Mouse (Mus musculus) midbrain, embryonic 15.5 days (tissue): ENCODE measurements around the gene Ptp4a2. TPM values are rescaled to one million over a fixed set of nuclear protein-coding genes. Genes with fewer than 3 reads are reported as not detected.

Experiments used
- ATAC-seq: fragments of 200-750 bp; cut with Nextera tagmentation; replicated peaks from 2 replicates; pipeline ENCODE4 v1.8.0; 2017; ENCODE audit warnings: moderate TSS enrichment
- H3K27ac ChIP-seq: fragments of 300-500 bp; sonication (generic); 2 replicates; pipeline ENCODE4 v1.5.1; 2015; ENCODE audit warnings: mild to moderate bottlenecking, inconsistent platforms
- H3K27me3 ChIP-seq: fragments of 300-500 bp; sonication (generic); replicated peaks from 2 replicates; pipeline ENCODE4 v1.6.1; 2015; ENCODE audit warnings: inconsistent platforms
- H3K36me3 ChIP-seq: fragments of 300-500 bp; sonication (generic); replicated peaks from 2 replicates; pipeline ENCODE4 v1.6.1; 2015; ENCODE audit warnings: inconsistent platforms
- H3K4me1 ChIP-seq: fragments of 300-500 bp; sonication (generic); 2 replicates; pipeline ENCODE4 v1.6.1; 2015; ENCODE audit warnings: inconsistent platforms
- H3K4me2 ChIP-seq: fragments of 300-500 bp; sonication (generic); 2 replicates; pipeline ENCODE4 v1.6.1; 2015; ENCODE audit warnings: inconsistent platforms, mild to moderate bottlenecking, moderate library complexity
- H3K4me3 ChIP-seq: fragments of 300-500 bp; sonication (generic); 2 replicates; pipeline ENCODE4 v1.5.1; 2015; ENCODE audit warnings: mild to moderate bottlenecking, inconsistent platforms
- H3K9ac ChIP-seq: fragments of 300-500 bp; sonication (generic); 2 replicates; pipeline ENCODE4 v1.6.1; 2015; ENCODE audit warnings: mild to moderate bottlenecking, inconsistent platforms
- H3K9me3 ChIP-seq: fragments of 300-500 bp; sonication (generic); 2 replicates; pipeline ENCODE4 v1.6.1; 2016; ENCODE audit warnings: inconsistent platforms
- WGBS: fragments of 180-500 bp; shearing (Covaris S2); methylation state at CpG from one replicate; pipeline ENCODE4 v1.1.7; 2015; ENCODE audit warnings: mixed read lengths; 5-methylcytosine and 5-hydroxymethylcytosine counted together
- polyA plus RNA-seq: library from polyadenylated mRNA; unstranded; fragments of >200 nt; fragmentation: Nextera tagmentation; extraction: Ambion mirVana; gene quantifications from 2 replicates; pipeline ENCODE4 v1.2.1, GENCODE M21; 2015

Ptp4a2 gene
- polyA plus RNA-seq, 1 experiment from 2014 or later = 220 TPM

- Histone ChIP-seq H3K36me3 (no peaks in the 10 kb centered on the region), H3K4me3 (no peak overlapping the region), H3K27me3 (no peaks in the 10 kb centered on the region), H3K4me1 (peaks cover 12% of the 10 kb centered on the region), H3K4me2 (no peak overlapping the region), H3K27ac (no peak overlapping the region), H3K9me3 (no peaks in the 10 kb centered on the region), H3K9ac (no peak overlapping the region)
- 91% methylated on average over 5 of the region's 5 CpGs for WGBS
- ATAC-seq = no peak
These were observed 27.5 kb upstream of the Ptp4a2 start for GRCm38 (mm10) chr4:129783506-129783905.

DNA sequence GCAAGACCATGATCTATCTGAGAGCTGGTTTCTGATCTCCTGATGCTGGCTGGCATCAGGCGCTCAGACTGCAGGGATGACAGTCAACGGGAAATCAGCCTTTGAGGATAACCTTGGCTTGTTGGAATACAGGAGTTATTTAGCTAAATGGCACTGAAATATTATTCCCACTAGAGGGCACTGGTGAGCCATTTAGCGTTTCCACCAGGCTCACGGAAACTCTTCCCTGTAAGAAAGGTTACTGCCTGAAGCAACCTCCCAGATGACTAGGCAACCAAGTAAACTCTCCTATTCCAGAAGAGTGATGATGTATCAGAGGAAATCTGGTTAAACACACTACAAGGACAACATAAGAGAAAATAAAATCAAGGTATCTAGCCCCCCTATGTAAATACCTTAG, 25.8 kb upstream of the Ptp4a2 start:
- H3K27ac ChIP-seq = no peak overlapping the region
- WGBS = 2% methylated on average over 4 of the region's 4 CpGs
- no peaks in the 10 kb centered on the region for H3K36me3 ChIP-seq
- no peak overlapping the region for H3K9ac ChIP-seq
- H3K9me3 ChIP-seq = no peaks in the 10 kb centered on the region
- peaks cover 12% of the 10 kb centered on the region for H3K4me1 ChIP-seq
- no peaks in the 10 kb centered on the region for H3K27me3 ChIP-seq
- no peak overlapping the region for H3K4me2 ChIP-seq
- no peak overlapping the region for H3K4me3 ChIP-seq
- ATAC-seq = no peak

GRCm38 (mm10) chr4:129788693-129789092, 22.3 kb upstream of the Ptp4a2 start:
- Histone ChIP-seq H3K4me1 (peaks cover 12% of the 10 kb centered on the region), H3K9ac (no peak overlapping the region), H3K27ac (no peak overlapping the region), H3K9me3 (no peaks in the 10 kb centered on the region), H3K4me2 (no peak overlapping the region), H3K27me3 (no peaks in the 10 kb centered on the region), H3K36me3 (no peaks in the 10 kb centered on the region), H3K4me3 (no peak overlapping the region)
- no peak for ATAC-seq
- WGBS = 73% methylated on average over 8 of the region's 8 CpGs

GRCm38 (mm10) chr4:129789635-129790034, 21.4 kb upstream of the Ptp4a2 start:
- 90% methylated on average over 2 of the region's 2 CpGs for WGBS
- no peaks in the 10 kb centered on the region for H3K36me3 ChIP-seq
- ATAC-seq = no peak
- H3K4me2 ChIP-seq = no peak overlapping the region
- H3K4me1 ChIP-seq = peaks cover 12% of the 10 kb centered on the region
- no peak overlapping the region for H3K27ac ChIP-seq
- no peak overlapping the region for H3K9ac ChIP-seq
- H3K9me3 ChIP-seq = no peaks in the 10 kb centered on the region
- H3K27me3 ChIP-seq = no peaks in the 10 kb centered on the region
- H3K4me3 ChIP-seq = no peak overlapping the region

DNA sequence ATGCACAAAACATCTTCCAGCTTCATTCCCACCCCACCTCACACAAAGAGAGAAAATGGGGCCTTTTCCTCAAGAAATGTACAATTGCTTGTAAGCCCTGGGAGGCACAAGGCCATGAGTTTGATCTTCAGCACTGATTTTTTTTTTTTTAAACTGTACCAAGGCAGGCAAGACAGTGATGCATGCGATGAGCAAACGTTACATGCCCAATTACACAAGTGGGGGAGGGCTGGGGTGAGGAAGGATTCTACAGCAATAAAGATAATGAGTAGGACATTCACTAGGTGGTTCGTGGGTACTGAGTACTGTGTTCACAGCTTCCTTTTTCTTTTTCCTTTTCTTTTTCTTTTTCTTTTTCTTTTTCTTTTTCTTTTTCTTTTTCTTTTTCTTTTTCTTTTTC, 20.5 kb upstream of the Ptp4a2 start:
- 72% methylated on average over 3 of the region's 3 CpGs for WGBS
- Histone ChIP-seq H3K9ac (no peak overlapping the region), H3K4me2 (no peak overlapping the region), H3K27me3 (no peaks in the 10 kb centered on the region), H3K27ac (no peak overlapping the region), H3K4me1 (peaks cover 18% of the 10 kb centered on the region), H3K9me3 (no peaks in the 10 kb centered on the region), H3K4me3 (no peak overlapping the region), H3K36me3 (no peaks in the 10 kb centered on the region)
- no peak for ATAC-seq

DNA sequence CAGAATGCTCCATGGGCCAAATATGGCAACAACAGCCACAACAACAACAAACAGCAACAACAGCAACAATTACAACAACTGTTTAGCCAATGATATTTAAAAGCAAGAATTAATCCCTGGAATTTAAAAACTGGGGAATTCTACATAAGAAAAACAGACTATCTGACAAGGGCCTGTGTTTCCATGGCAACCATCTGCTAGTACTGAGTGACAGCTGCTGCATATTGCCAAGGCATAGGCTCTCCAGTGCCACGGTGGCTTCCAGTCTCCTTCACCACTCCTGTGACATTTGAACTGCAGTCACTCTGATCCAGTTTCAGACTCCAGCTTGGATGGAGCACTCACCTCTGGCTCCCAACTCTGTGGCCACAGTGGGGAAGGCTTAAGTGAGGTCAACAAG, 19.6 kb upstream of the Ptp4a2 start:
- Histone ChIP-seq H3K9ac (no peak overlapping the region), H3K4me1 (peaks cover 24% of the 10 kb centered on the region), H3K4me2 (no peak overlapping the region), H3K27me3 (no peaks in the 10 kb centered on the region), H3K9me3 (no peaks in the 10 kb centered on the region), H3K27ac (peak overlapping the region; percentile 72), H3K4me3 (no peak overlapping the region), H3K36me3 (no peaks in the 10 kb centered on the region)
- WGBS = 0% methylated on average over 1 of the region's 1 CpGs
- no peak for ATAC-seq

DNA sequence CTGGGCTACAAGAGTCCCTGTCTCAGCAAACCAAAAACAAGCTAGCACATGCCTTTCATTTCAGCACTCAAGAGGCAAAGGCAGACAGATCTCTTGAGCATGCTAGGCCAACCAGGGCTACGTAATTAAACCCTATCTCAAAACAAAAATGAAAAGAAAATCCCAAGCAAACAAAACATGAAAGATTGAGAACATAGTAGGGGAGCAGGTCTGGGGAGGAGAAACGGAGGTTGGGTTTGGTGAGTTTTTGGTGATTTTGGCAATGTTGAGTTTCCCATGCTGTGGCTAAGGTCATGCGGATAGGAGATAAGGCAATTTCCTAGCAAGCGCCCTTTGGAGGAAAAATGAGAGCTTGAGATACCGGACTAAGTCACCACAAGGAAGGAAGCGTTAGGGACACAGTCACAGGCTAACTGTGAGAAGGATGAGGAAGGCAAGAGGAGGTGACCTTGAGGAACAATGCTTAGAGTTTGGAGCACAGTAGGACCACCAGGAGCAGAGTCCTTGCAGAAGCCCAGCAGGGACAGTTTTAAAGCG, 18.3 kb upstream of the Ptp4a2 start:
- no peak overlapping the region for H3K4me2 ChIP-seq
- H3K4me1 ChIP-seq = peaks cover 24% of the 10 kb centered on the region
- H3K27ac ChIP-seq = no peak overlapping the region
- ATAC-seq = no peak
- H3K36me3 ChIP-seq = no peaks in the 10 kb centered on the region
- no peaks in the 10 kb centered on the region for H3K9me3 ChIP-seq
- H3K9ac ChIP-seq = no peak overlapping the region
- 0 out of 2 replicates have a peak, but pooled peaks cover 2% of the 10 kb centered on the region for H3K27me3 ChIP-seq
- 91% methylated on average over 7 of the region's 7 CpGs for WGBS
- no peak overlapping the region for H3K4me3 ChIP-seq

- H3K27me3 ChIP-seq = 0 out of 2 replicates have a peak, but pooled peaks cover 2% of the 10 kb centered on the region
- WGBS = 66% methylated on average over 5 of the region's 5 CpGs
These were observed 17.2 kb upstream of the Ptp4a2 start for GRCm38 (mm10) chr4:129793713-129794329.

GRCm38 (mm10) chr4:129795151-129795860, 15.7 kb upstream of the Ptp4a2 start:
- Histone ChIP-seq H3K27ac (peak overlapping the region; percentile 52), H3K27me3 (0 out of 2 replicates have a peak, but pooled peaks cover 2% of the 10 kb centered on the region), H3K36me3 (no peaks in the 10 kb centered on the region), H3K4me2 (peak overlapping the region; percentile 20; the same call in 1 of the 2 replicates), H3K4me3 (no peak overlapping the region), H3K9ac (no peak overlapping the region), H3K4me1 (peaks cover 24% of the 10 kb centered on the region), H3K9me3 (no peaks in the 10 kb centered on the region)
- 14% methylated on average over 17 of the region's 17 CpGs for WGBS
- ATAC-seq = 0 out of 2 replicates have a peak, but pooled peaks have one; percentile 54

More at GRCm38 (mm10) chr4:129793713-129794329, 17.2 kb upstream of the Ptp4a2 start:
- no peaks in the 10 kb centered on the region for H3K36me3 ChIP-seq
- H3K9ac ChIP-seq = no peak overlapping the region
- H3K4me2 ChIP-seq = no peak overlapping the region
- H3K27ac ChIP-seq = no peak overlapping the region
- H3K9me3 ChIP-seq = no peaks in the 10 kb centered on the region
- peaks cover 24% of the 10 kb centered on the region for H3K4me1 ChIP-seq
- H3K4me3 ChIP-seq = no peak overlapping the region
- ATAC-seq = no peak

- ATAC-seq = no peak
- H3K4me1 ChIP-seq = peaks cover 23% of the 10 kb centered on the region
- H3K4me3 ChIP-seq = no peak overlapping the region
- H3K27me3 ChIP-seq = 0 out of 2 replicates have a peak, but pooled peaks cover 2% of the 10 kb centered on the region
- 27% methylated on average over 8 of the region's 8 CpGs for WGBS
- no peak overlapping the region for H3K9ac ChIP-seq
- 0 out of 2 replicates have a peak overlapping the region, but pooled peaks have one; percentile 20 for H3K4me2 ChIP-seq
- H3K27ac ChIP-seq = peak overlapping the region; percentile 52; the same call in 1 of the 2 replicates
- H3K9me3 ChIP-seq = no peaks in the 10 kb centered on the region
- no peaks in the 10 kb centered on the region for H3K36me3 ChIP-seq
These were observed 15.2 kb upstream of the Ptp4a2 start for GRCm38 (mm10) chr4:129795861-129796260.

GRCm38 (mm10) chr4:129797985-129798384, 13.0 kb upstream of the Ptp4a2 start:
- Histone ChIP-seq H3K9ac (no peak overlapping the region), H3K9me3 (no peaks in the 10 kb centered on the region), H3K4me3 (no peak overlapping the region), H3K36me3 (no peaks in the 10 kb centered on the region), H3K27me3 (0 out of 2 replicates have a peak, but pooled peaks cover 2% of the 10 kb centered on the region), H3K4me1 (peaks cover 14% of the 10 kb centered on the region), H3K4me2 (no peak overlapping the region), H3K27ac (no peak overlapping the region)
- WGBS = 43% methylated on average over 5 of the region's 5 CpGs
- no peak for ATAC-seq

DNA sequence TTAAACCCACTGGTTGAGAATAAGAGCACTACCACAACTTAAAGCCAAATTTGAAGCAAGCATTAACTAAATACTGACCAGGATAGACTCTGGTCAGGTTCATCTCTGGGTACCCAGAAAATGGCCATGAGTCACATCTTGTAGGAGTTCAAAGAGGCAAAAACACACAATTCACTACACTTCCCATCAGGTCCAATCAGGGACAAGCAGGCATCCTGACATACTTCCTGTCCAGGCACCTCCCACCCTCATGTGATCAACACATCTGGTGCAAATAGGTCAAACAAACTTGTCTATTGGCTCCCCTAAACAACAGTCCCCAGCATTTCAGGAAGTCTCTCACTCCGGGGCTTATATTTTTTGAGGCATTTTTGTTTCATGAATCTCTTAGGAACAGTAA, 7.7 kb upstream of the Ptp4a2 start:
- no peaks in the 10 kb centered on the region for H3K4me1 ChIP-seq
- no peak overlapping the region for H3K27ac ChIP-seq
- H3K9ac ChIP-seq = no peak overlapping the region
- no peaks in the 10 kb centered on the region for H3K9me3 ChIP-seq
- 82% methylated on average over 1 of the region's 1 CpGs for WGBS
- ATAC-seq = no peak
- no peak overlapping the region for H3K4me3 ChIP-seq
- H3K4me2 ChIP-seq = no peak overlapping the region
- H3K36me3 ChIP-seq = no peaks in the 10 kb centered on the region
- no peaks in the 10 kb centered on the region for H3K27me3 ChIP-seq
